Mouse (Mus musculus) megakaryocyte, embryonic 14.5 days (primary cell): ENCODE results near the gene Gm5741. TPM values are rescaled to one million over a fixed set of nuclear protein-coding genes. Genes with fewer than 3 reads are reported as not detected.

Source experiments
- H3K27me3 ChIP-seq: replicated peaks from 2 replicates; pipeline ENCODE3; 2012; ENCODE audit warnings: inconsistent platforms
- H3K36me3 ChIP-seq: replicated peaks from 2 replicates; pipeline ENCODE3; 2012; ENCODE audit warnings: low read length, inconsistent platforms, mixed read lengths
- H3K4me1 ChIP-seq: 2 replicates; pipeline ENCODE4 v1.6.1; 2012; ENCODE audit warnings: inconsistent platforms
- H3K4me3 ChIP-seq: replicated peaks from 2 replicates; pipeline ENCODE3; 2012; ENCODE audit warnings: moderate library complexity, mild to moderate bottlenecking, inconsistent platforms
- H3K9me3 ChIP-seq: 2 replicates; pipeline ENCODE4 v1.6.1; 2012; ENCODE audit warnings: inconsistent platforms
- FLI1 ChIP-seq: IDR thresholded peaks from 2 replicates; pipeline ENCODE4 v1.6.1; 2012; ENCODE audit warnings: low read length, inconsistent platforms, mixed read lengths
- GATA1 ChIP-seq: IDR thresholded peaks from 3 replicates; pipeline ENCODE4 v1.6.1; 2012; ENCODE audit warnings: mixed read lengths, low read length, inconsistent platforms, borderline replicate concordance
- polyA plus RNA-seq: library from polyadenylated mRNA; stranded (reverse); fragments of >175 nt; gene quantifications from 2 replicates; pipeline ENCODE4 v1.2.3, GENCODE M21; 2012; ENCODE audit warnings: low replicate concordance; ENCODE audit not compliant: insufficient read depth

Gm5741 gene
- polyA plus RNA-seq, 1 experiment, result not detected

GRCm38 (mm10) chr8:85074617-85075016, 6.8 kb upstream of the Gm5741 start:
- Histone ChIP-seq H3K4me1 (peaks cover 54% of the 10 kb centered on the region), H3K36me3 (peaks cover 66% of the 10 kb centered on the region), H3K4me3 (no peak overlapping the region), H3K9me3 (no peaks in the 10 kb centered on the region), H3K27me3 (no peaks in the 10 kb centered on the region)
- TF ChIP-seq FLI1, result no peak

GRCm38 (mm10) chr8:85074167-85074566, 6.4 kb upstream of the Gm5741 start:
- no peaks in the 10 kb centered on the region for H3K9me3 ChIP-seq
- peaks cover 63% of the 10 kb centered on the region for H3K36me3 ChIP-seq
- H3K4me1 ChIP-seq, result peaks cover 49% of the 10 kb centered on the region
- no peak for TF ChIP-seq FLI1
- no peak for TF ChIP-seq GATA1
- no peaks in the 10 kb centered on the region for H3K27me3 ChIP-seq
- peak overlapping the region; percentile 55 for H3K4me3 ChIP-seq

GRCm38 (mm10) chr8:85073041-85073612, 5.3 kb upstream of the Gm5741 start:
- TF ChIP-seq FLI1 (no peak), GATA1 (no peak)
- peak overlapping the region; percentile 65 for H3K4me3 ChIP-seq
- no peaks in the 10 kb centered on the region for H3K9me3 ChIP-seq
- H3K36me3 ChIP-seq, result peaks cover 61% of the 10 kb centered on the region
- peaks cover 39% of the 10 kb centered on the region for H3K4me1 ChIP-seq
- no peaks in the 10 kb centered on the region for H3K27me3 ChIP-seq

GRCm38 (mm10) chr8:85072364-85072929, 4.7 kb upstream of the Gm5741 start:
- H3K4me1 ChIP-seq, result peaks cover 38% of the 10 kb centered on the region
- H3K36me3 ChIP-seq, result peaks cover 62% of the 10 kb centered on the region
- no peak for TF ChIP-seq GATA1
- TF ChIP-seq FLI1, result no peak
- peak overlapping the region; percentile 99 for H3K4me3 ChIP-seq
- H3K27me3 ChIP-seq, result no peaks in the 10 kb centered on the region
- H3K9me3 ChIP-seq, result no peaks in the 10 kb centered on the region

- H3K9me3 ChIP-seq, result no peaks in the 10 kb centered on the region
- H3K36me3 ChIP-seq, result peaks cover 66% of the 10 kb centered on the region
- H3K27me3 ChIP-seq, result no peaks in the 10 kb centered on the region
- TF ChIP-seq FLI1 (peak; percentile 64; the same call in 1 of the 2 replicates), GATA1 (no peak)
- H3K4me3 ChIP-seq, result peak within 1 kb of the TSS; percentile 99
- peaks cover 38% of the 10 kb centered on the region for H3K4me1 ChIP-seq
Observed at GRCm38 (mm10) chr8:85071514-85072281, 3.9 kb upstream of the Gm5741 start, which contains the start of gene Dhps. Gene Dhps (plus strand): TSS chr8:85071757.

- no peak for TF ChIP-seq FLI1
- H3K27me3 ChIP-seq, result no peaks in the 10 kb centered on the region
- peak overlapping the region; percentile 99 for H3K4me3 ChIP-seq
- peaks cover 32% of the 10 kb centered on the region for H3K4me1 ChIP-seq
- H3K9me3 ChIP-seq, result no peaks in the 10 kb centered on the region
- peaks cover 66% of the 10 kb centered on the region for H3K36me3 ChIP-seq
Observed at GRCm38 (mm10) chr8:85071041-85071440, 3.3 kb upstream of the Gm5741 start.

GRCm38 (mm10) chr8:85067155-85067554, 627 bp downstream of the Gm5741 start:
- H3K36me3 ChIP-seq, result peaks cover 56% of the 10 kb centered on the region
- no peaks in the 10 kb centered on the region for H3K9me3 ChIP-seq
- TF ChIP-seq GATA1, result no peak
- TF ChIP-seq FLI1, result no peak
- H3K27me3 ChIP-seq, result no peaks in the 10 kb centered on the region
- no peak overlapping the region for H3K4me3 ChIP-seq
- peaks cover 19% of the 10 kb centered on the region for H3K4me1 ChIP-seq

GRCm38 (mm10) chr8:85065213-85065612, 2.6 kb downstream of the Gm5741 start:
- peaks cover 58% of the 10 kb centered on the region for H3K36me3 ChIP-seq
- peaks cover 23% of the 10 kb centered on the region for H3K4me1 ChIP-seq
- no peak overlapping the region for H3K4me3 ChIP-seq
- H3K9me3 ChIP-seq, result no peaks in the 10 kb centered on the region
- no peak for TF ChIP-seq FLI1
- TF ChIP-seq GATA1, result no peak
- peaks cover 4% of the 10 kb centered on the region for H3K27me3 ChIP-seq

GRCm38 (mm10) chr8:85062603-85063002, 5.2 kb downstream of the Gm5741 start:
- H3K4me1 ChIP-seq, result peaks cover 30% of the 10 kb centered on the region
- no peak overlapping the region for H3K4me3 ChIP-seq
- peaks cover 4% of the 10 kb centered on the region for H3K27me3 ChIP-seq
- no peaks in the 10 kb centered on the region for H3K9me3 ChIP-seq
- H3K36me3 ChIP-seq, result peaks cover 46% of the 10 kb centered on the region
- TF ChIP-seq FLI1 (no peak), GATA1 (no peak)

- H3K4me3 ChIP-seq, result peak within 1 kb of the TSS; percentile 100
- peaks cover 47% of the 10 kb centered on the region for H3K36me3 ChIP-seq
- H3K27me3 ChIP-seq, result peaks cover 4% of the 10 kb centered on the region
- TF ChIP-seq GATA1, result no peak
- TF ChIP-seq FLI1, result no peak
- no peaks in the 10 kb centered on the region for H3K9me3 ChIP-seq
- peaks cover 27% of the 10 kb centered on the region for H3K4me1 ChIP-seq
Observed at GRCm38 (mm10) chr8:85059879-85060616, 7.7 kb downstream of the Gm5741 start, which contains the start of gene Fbxw9. Gene Fbxw9 (plus strand): TSS chr8:85060055.
